Mouse (Mus musculus) lung, adult 2 months (tissue): ENCODE measurements around the gene Zdhhc14. TPM values are rescaled to one million over a fixed set of nuclear protein-coding genes. Genes with fewer than 3 reads are reported as not detected.

ENCODE experiments used
- DNase-seq: peaks from one replicate; pipeline ENCODE4 v3.0.0; 2022
- H3K4me1 ChIP-seq: fragments of 200-500 bp; 2 replicates; pipeline ENCODE4 v1.6.1; 2011; ENCODE audit warnings: low read length; ENCODE audit not compliant: control insufficient read depth, insufficient read depth
- H3K4me3 ChIP-seq: fragments of 200-500 bp; replicated peaks from 2 replicates; pipeline ENCODE3; 2011; ENCODE audit warnings: low read depth, mild to moderate bottlenecking, control low read depth, low read length; ENCODE audit errors: extremely low read depth
- CTCF ChIP-seq: fragments of 200-500 bp; IDR thresholded peaks from 2 replicates; pipeline ENCODE4 v1.5.1; 2011; ENCODE audit warnings: mild to moderate bottlenecking, low read length, control low read depth; ENCODE audit not compliant: insufficient read depth
- POLR2A ChIP-seq: fragments of 200-500 bp; IDR thresholded peaks from 2 replicates; pipeline ENCODE4 v1.6.1; 2011; ENCODE audit warnings: low read depth, mild to moderate bottlenecking, control low read depth, low read length, borderline replicate concordance; ENCODE audit errors: extremely low read depth
- WGBS: fragments of 180-500 bp; shearing (Covaris S2); methylation state at CpG from one replicate; pipeline ENCODE4 v1.1.7; 2018; 5-methylcytosine and 5-hydroxymethylcytosine counted together
- polyA plus RNA-seq: library from polyadenylated mRNA; depleted of rRNA; stranded (reverse); fragments of >200 nt; gene quantifications from 2 replicates; pipeline ENCODE4 v1.2.3, GENCODE M21; 2012

Zdhhc14 gene
- polyA plus RNA-seq, 1 experiment, result 5.8 TPM

- TF ChIP-seq CTCF (no peak), POLR2A (no peak)
- Histone ChIP-seq H3K4me3 (no peak overlapping the region), H3K4me1 (no peaks in the 10 kb centered on the region)
- no peak for DNase-seq
- 85% methylated on average over 10 of the region's 10 CpGs for WGBS
These were observed 58.1 kb downstream of the Zdhhc14 start for GRCm38 (mm10) chr17:5550444-5550843.

- WGBS, result 82% methylated on average over 3 of the region's 3 CpGs
- TF ChIP-seq CTCF, result no peak
- TF ChIP-seq POLR2A, result no peak
- no peaks in the 10 kb centered on the region for H3K4me1 ChIP-seq
- H3K4me3 ChIP-seq, result no peak overlapping the region
- no peak for DNase-seq
These were observed 58.8 kb downstream of the Zdhhc14 start for GRCm38 (mm10) chr17:5551136-5551535.

GRCm38 (mm10) chr17:5552036-5552760 is 59.8 kb downstream of the Zdhhc14 start:
- no peak for DNase-seq
- TF ChIP-seq POLR2A (no peak), CTCF (no peak)
- WGBS, result 52% methylated on average over 14 of the region's 14 CpGs
- H3K4me3 ChIP-seq, result no peak overlapping the region
- H3K4me1 ChIP-seq, result no peaks in the 10 kb centered on the region

GRCm38 (mm10) chr17:5553556-5553955 is 61.2 kb downstream of the Zdhhc14 start:
- TF ChIP-seq CTCF (no peak), POLR2A (no peak)
- no peak for DNase-seq
- Histone ChIP-seq H3K4me1 (no peaks in the 10 kb centered on the region), H3K4me3 (no peak overlapping the region)
- WGBS, result 68% methylated on average over 5 of the region's 5 CpGs

GRCm38 (mm10) chr17:5554573-5554972 is 62.2 kb downstream of the Zdhhc14 start:
- no peak overlapping the region for H3K4me3 ChIP-seq
- DNase-seq, result no peak
- TF ChIP-seq POLR2A (no peak), CTCF (no peak)
- WGBS, result 92% methylated on average over 2 of the region's 2 CpGs
- H3K4me1 ChIP-seq, result no peaks in the 10 kb centered on the region; the same call in 1 of the 2 replicates

- no peak for DNase-seq
- WGBS, result 69% methylated on average over 8 of the region's 8 CpGs
- TF ChIP-seq POLR2A (no peak), CTCF (no peak)
- H3K4me3 ChIP-seq, result no peak overlapping the region
- no peaks in the 10 kb centered on the region; the same call in 1 of the 2 replicates for H3K4me1 ChIP-seq
These were observed 64.2 kb downstream of the Zdhhc14 start for GRCm38 (mm10) chr17:5556568-5556967.

GRCm38 (mm10) chr17:5560212-5560611 is 67.9 kb downstream of the Zdhhc14 start:
- Histone ChIP-seq H3K4me1 (no peaks in the 10 kb centered on the region; the same call in 1 of the 2 replicates), H3K4me3 (no peak overlapping the region)
- 80% methylated on average over 4 of the region's 4 CpGs for WGBS
- no peak for TF ChIP-seq CTCF
- no peak for TF ChIP-seq POLR2A
- DNase-seq, result no peak

- H3K4me1 ChIP-seq, result no peaks in the 10 kb centered on the region; the same call in 1 of the 2 replicates
- 87% methylated on average over 6 of the region's 6 CpGs for WGBS
- TF ChIP-seq CTCF (no peak), POLR2A (no peak)
- H3K4me3 ChIP-seq, result no peak overlapping the region
- no peak for DNase-seq
These were observed 70.8 kb downstream of the Zdhhc14 start for GRCm38 (mm10) chr17:5563108-5563507.

GRCm38 (mm10) chr17:5566006-5566405 is 73.6 kb downstream of the Zdhhc14 start:
- TF ChIP-seq POLR2A (no peak), CTCF (no peak)
- 40% methylated on average over 7 of the region's 7 CpGs for WGBS
- Histone ChIP-seq H3K4me3 (no peak overlapping the region), H3K4me1 (no peaks in the 10 kb centered on the region)
- no peak for DNase-seq

GRCm38 (mm10) chr17:5567943-5568342 is 75.6 kb downstream of the Zdhhc14 start:
- no peak for DNase-seq
- 46% methylated on average over 5 of the region's 5 CpGs for WGBS
- Histone ChIP-seq H3K4me1 (peaks cover 3% of the 10 kb centered on the region; the same call in 1 of the 2 replicates), H3K4me3 (no peak overlapping the region)
- no peak for TF ChIP-seq CTCF
- no peak for TF ChIP-seq POLR2A
